Mouse (Mus musculus) midbrain, embryonic 10.5 days (tissue): ENCODE results near the gene Kcnq1. TPM values are rescaled to one million over a fixed set of nuclear protein-coding genes. Genes with fewer than 3 reads are reported as not detected.
A peak's percentile ranks its signal among the peaks of the same experiment; 100 is the strongest.

Source experiments
- DNase-seq: peaks from one replicate; pipeline ENCODE4 v3.0.0-alpha.2; 2017; ENCODE audit warnings: low spot score
- H3K27ac ChIP-seq: fragments of 300-500 bp; sonication (generic); replicated peaks from 2 replicates; pipeline ENCODE4 v1.5.1; 2016; ENCODE audit warnings: mild to moderate bottlenecking
- H3K27me3 ChIP-seq: fragments of 300-500 bp; sonication (generic); 2 replicates; pipeline ENCODE4 v1.6.1; 2016; ENCODE audit warnings: low read depth, mild to moderate bottlenecking; ENCODE audit not compliant: poor library complexity, severe bottlenecking
- H3K36me3 ChIP-seq: fragments of 300-500 bp; sonication (generic); 2 replicates; pipeline ENCODE4 v1.6.1; 2016; ENCODE audit warnings: mild to moderate bottlenecking, moderate library complexity
- H3K4me1 ChIP-seq: fragments of 300-500 bp; sonication (generic); 2 replicates; pipeline ENCODE4 v1.6.1; 2016
- H3K4me3 ChIP-seq: fragments of 300-500 bp; sonication (generic); 2 replicates; pipeline ENCODE4 v1.5.1; 2016; ENCODE audit warnings: mild to moderate bottlenecking, moderate library complexity
- H3K9me3 ChIP-seq: fragments of 300-500 bp; sonication (generic); replicated peaks from 2 replicates; pipeline ENCODE4 v1.6.1; 2016; ENCODE audit warnings: mild to moderate bottlenecking
- WGBS: fragments of 180-500 bp; shearing (Covaris S2); methylation state at CpG from one replicate; pipeline ENCODE4 v1.1.7; 2016; 5-methylcytosine and 5-hydroxymethylcytosine counted together
- polyA plus RNA-seq: library from polyadenylated mRNA; unstranded; fragments of >200 nt; fragmentation: Nextera tagmentation; extraction: Ambion mirVana; gene quantifications from 2 replicates; pipeline ENCODE4 v1.2.1, GENCODE M21; 2016

The Kcnq1 gene
- polyA plus RNA-seq, result 0.69 and 1.1 TPM in 2 replicates

DNA sequence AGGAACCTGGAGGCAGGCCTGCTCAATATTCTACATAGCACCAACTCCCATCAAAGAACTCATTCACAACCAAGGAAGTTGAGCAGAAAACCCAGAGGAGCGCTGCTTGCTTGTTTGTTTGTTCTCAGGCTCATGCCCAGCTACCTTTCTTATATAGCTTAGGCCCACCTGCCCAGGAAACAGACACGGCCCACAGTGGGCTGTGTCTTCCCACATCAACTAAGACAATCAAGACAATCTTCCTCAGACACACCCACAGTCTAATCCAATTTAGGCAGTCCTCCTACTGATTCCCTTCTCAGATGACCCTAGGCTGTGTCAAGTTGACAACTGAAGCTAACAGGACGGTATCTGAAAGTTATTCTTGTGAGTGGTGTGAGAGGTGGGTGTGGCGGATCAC, at the start of gene Kcnq1:
TSS of gene Kcnq1 (plus strand) at position 301 of the 400 bp plus-strand sequence.
- no peak for DNase-seq
- 67% methylated on average over 4 of the region's 4 CpGs for WGBS
- Histone ChIP-seq H3K9me3 (no peaks in the 10 kb centered on the region), H3K27ac (no peak within 1 kb of the TSS; the same call in 1 of the 2 replicates), H3K36me3 (no peaks in the 10 kb centered on the region), H3K4me1 (peaks cover 28% of the 10 kb centered on the region), H3K4me3 (peak within 1 kb of the TSS; percentile 52), H3K27me3 (peaks cover 72% of the 10 kb centered on the region)

DNA sequence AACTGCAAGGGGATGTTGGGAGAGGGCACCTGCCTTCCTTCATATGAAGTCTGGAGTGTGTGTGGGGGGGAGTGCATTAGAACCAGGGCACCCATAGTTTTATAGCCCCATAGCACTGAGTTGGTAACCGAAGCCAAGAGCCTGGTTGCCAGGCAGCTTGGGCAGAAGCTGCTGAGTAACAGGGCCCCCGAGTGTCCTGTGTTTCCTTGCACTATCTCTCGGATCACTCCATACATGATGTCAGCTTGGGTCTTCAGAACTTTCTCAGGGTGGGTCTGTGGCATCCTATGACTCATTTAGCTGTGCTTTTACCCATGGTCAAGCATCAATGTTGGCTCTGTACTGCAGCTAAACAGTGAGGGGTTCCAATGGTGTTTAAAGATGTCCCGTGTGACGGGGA, 49.1 kb upstream of the Kcnq1 start:
- 86% methylated on average over 5 of the region's 5 CpGs for WGBS
- Histone ChIP-seq H3K27ac (no peak overlapping the region), H3K9me3 (no peaks in the 10 kb centered on the region), H3K4me3 (no peak overlapping the region), H3K36me3 (peaks cover 69% of the 10 kb centered on the region), H3K27me3 (no peaks in the 10 kb centered on the region), H3K4me1 (peaks cover 40% of the 10 kb centered on the region)
- no peak for DNase-seq

DNA sequence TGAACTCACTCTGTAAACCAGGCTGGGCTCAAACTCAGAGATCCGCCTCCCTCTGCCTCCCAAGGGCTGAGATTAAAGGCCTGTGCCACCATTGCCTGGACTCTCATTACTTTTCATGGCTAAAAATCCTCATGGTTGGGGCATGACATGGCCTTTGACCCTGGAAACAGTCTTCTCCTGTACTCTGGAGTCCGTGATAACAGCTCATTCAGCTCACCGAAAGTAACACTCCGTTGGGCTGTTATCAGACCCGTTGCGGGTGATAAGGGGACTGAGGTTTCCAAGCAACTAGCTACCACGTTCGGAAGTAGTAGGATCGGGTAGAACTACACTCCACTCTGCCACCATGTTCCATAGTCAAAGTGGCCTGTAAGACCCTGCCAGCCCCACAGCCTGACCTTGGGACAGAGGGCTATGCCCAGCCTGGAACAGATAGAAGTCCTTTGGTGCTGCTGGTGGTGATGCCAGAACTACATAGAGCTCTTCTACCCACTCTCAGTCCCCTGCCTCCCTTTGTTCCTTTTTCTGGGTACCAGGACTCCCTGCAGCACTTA, 48.4 kb upstream of the Kcnq1 start:
- Histone ChIP-seq H3K27ac (no peak overlapping the region), H3K4me3 (no peak overlapping the region), H3K4me1 (peaks cover 35% of the 10 kb centered on the region), H3K27me3 (no peaks in the 10 kb centered on the region), H3K9me3 (no peaks in the 10 kb centered on the region), H3K36me3 (peaks cover 76% of the 10 kb centered on the region)
- 88% methylated on average over 9 of the region's 9 CpGs for WGBS
- DNase-seq, result no peak

DNA sequence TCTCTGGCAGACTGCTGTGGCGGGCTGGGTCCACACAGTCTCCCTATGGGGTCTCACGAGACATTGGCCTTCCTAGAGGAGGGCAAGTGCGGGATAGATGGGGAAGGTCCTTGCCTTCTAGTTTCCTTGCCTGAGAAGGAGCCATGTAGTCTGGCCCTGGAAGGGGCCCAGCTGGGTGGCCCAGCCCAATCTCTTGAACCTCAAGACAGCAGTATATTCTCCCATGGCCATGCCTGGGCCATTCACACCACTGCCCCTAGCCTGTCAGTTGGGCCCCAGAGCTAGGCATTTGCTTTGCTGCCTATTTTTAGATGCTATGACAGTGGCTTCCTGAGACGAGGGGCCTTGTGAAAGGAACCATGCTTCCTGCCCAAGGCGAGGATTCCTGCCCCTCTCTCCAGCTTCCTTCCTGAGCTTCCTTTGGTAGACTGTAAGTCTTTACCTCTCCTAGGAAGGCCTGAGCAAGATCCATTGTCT, 47.9 kb upstream of the Kcnq1 start:
- Histone ChIP-seq H3K27ac (no peak overlapping the region), H3K36me3 (peaks cover 82% of the 10 kb centered on the region)

DNA sequence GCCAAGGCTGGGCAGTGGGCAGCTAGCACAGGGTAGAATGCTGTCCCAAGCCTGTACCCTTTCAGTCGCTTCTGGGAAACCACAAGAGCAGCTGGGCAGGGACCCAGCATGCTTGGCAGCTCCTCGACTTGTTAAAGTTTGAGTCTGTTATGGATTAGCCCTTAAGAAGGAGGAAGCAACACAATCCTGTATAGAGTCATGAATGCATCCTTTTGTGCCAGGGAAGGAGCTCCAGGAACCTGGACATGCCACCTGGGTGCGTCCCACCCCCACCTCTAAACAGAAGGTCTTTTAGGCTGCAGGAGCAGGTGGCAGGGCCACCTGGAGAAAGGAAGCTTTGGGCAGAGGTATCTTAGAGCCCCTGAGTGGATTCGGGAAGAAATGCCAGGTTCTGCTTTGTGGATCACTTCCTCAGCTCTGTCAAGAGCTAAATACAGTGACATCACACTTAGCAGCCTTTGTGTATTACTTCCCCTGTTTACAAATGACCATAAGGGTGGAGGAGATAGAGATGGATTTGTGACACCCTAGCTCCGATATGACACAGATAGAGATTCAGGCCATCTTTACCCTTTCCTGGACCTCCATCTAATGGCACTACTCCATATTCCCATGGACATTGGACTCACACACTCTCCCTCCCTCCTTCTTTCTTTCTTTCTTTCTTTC, 46.8 kb upstream of the Kcnq1 start:
- WGBS, result 80% methylated on average over 5 of the region's 5 CpGs
- Histone ChIP-seq H3K27ac (peak overlapping the region; percentile 39; the same call in 1 of the 2 replicates), H3K36me3 (peaks cover 92% of the 10 kb centered on the region)

More for the DNA sequence above, 47.9 kb upstream of the Kcnq1 start:
- DNase-seq, result no peak
- Histone ChIP-seq H3K9me3 (no peaks in the 10 kb centered on the region), H3K27me3 (no peaks in the 10 kb centered on the region), H3K4me1 (peaks cover 31% of the 10 kb centered on the region), H3K4me3 (no peak overlapping the region)
- 82% methylated on average over 5 of the region's 5 CpGs for WGBS

DNA sequence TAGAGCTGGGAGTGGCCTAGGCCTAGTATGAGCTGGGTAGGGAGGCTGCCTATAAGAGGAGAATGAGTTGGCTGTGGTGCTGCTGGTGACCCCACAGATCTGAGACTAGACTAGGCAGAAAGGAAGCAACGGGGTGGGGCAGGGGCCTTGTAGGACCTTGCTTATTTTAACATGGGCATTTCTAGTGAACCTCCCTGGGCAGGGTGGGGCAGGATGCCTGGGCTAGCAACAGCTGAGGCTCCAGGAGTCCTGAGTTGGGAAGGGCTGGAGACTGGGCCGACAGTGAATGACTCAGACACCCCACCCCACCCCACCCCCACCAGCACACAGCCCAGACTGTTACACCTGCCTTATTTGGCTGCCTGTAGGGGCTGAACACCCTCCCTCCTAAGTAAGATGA, 43.5 kb upstream of the Kcnq1 start:
- Histone ChIP-seq H3K27ac (no peak overlapping the region), H3K4me1 (peaks cover 15% of the 10 kb centered on the region), H3K9me3 (no peaks in the 10 kb centered on the region), H3K27me3 (no peaks in the 10 kb centered on the region), H3K4me3 (no peak overlapping the region), H3K36me3 (peaks cover 94% of the 10 kb centered on the region)
- 81% methylated on average over 2 of the region's 2 CpGs for WGBS
- no peak for DNase-seq

More for the DNA sequence above, 46.8 kb upstream of the Kcnq1 start:
- H3K4me1 ChIP-seq, result peaks cover 31% of the 10 kb centered on the region
- H3K9me3 ChIP-seq, result no peaks in the 10 kb centered on the region
- no peak overlapping the region for H3K4me3 ChIP-seq
- DNase-seq, result no peak
- no peaks in the 10 kb centered on the region for H3K27me3 ChIP-seq

DNA sequence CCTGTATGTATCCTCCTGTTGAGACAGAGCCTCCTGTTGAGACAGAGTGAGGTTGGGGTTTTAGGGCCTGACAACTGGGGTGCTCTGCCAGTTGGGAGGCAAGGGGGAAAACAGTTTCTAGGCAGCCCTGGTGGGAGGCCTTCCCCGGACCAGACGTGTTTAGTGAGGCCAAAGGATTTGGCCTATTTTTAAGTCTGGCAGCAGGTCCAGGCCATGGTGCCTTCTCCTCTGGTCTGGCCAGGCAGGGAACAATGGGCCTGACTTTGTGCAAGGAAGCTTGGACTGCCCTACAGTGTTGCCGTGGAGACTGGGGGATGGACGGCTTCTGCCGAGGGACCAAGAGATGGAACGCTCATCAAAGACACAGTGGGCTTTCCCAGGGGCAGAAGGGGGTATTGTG, 41.9 kb upstream of the Kcnq1 start:
- Histone ChIP-seq H3K36me3 (peaks cover 90% of the 10 kb centered on the region), H3K4me3 (no peak overlapping the region), H3K27ac (0 out of 2 replicates have a peak overlapping the region, but pooled peaks have one; percentile 33), H3K9me3 (no peaks in the 10 kb centered on the region), H3K27me3 (no peaks in the 10 kb centered on the region), H3K4me1 (peaks cover 25% of the 10 kb centered on the region)
- no peak for DNase-seq
- WGBS, result 49% methylated on average over 6 of the region's 6 CpGs

DNA sequence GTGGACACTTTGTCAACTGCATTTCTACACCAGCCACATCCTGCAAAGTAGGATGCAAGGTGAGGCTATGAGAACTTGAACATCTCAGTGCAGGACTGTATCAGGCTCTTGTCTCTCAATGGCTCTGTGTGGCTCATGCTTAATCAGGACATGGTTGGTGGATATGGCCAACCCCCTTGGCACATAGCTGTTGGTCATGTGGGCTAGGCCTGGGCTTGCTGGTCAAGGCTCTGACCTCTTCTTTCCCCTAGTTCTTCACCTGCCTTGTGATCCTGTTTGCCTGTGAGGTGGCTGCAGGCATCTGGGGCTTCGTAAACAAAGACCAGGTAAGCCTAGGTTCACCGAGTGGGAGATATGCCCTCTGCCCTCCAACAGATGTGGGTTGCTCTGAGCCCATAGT, 40.5 kb upstream of the Kcnq1 start:
- H3K27me3 ChIP-seq, result no peaks in the 10 kb centered on the region
- H3K27ac ChIP-seq, result no peak overlapping the region
- no peak for DNase-seq
- H3K4me3 ChIP-seq, result no peak overlapping the region
- H3K4me1 ChIP-seq, result peaks cover 35% of the 10 kb centered on the region
- peaks cover 79% of the 10 kb centered on the region for H3K36me3 ChIP-seq
- no peaks in the 10 kb centered on the region for H3K9me3 ChIP-seq
- 94% methylated on average over 2 of the region's 2 CpGs for WGBS

DNA sequence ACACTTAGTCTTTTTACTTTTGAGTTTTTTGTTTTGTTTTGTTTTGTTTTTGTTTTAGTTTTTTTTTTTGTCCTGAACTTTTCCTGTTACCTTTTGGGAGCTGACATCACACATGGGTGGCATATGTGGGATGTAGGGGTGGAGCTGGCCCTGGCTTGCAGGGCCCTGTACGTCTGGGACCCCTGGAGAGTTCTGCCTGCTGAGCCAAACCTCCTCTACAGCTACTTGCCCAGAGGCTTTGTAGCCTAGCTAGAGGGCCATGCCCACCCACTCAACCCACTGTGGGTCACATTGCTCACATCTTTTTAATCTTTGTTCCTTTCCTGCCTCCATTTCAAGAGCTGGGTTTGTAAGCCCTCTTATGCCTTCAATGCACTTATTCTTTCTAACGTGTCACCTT, 38.7 kb upstream of the Kcnq1 start:
- Histone ChIP-seq H3K9me3 (no peaks in the 10 kb centered on the region), H3K27ac (peak overlapping the region; percentile 92), H3K36me3 (peaks cover 71% of the 10 kb centered on the region), H3K4me3 (no peak overlapping the region), H3K27me3 (no peaks in the 10 kb centered on the region), H3K4me1 (peaks cover 45% of the 10 kb centered on the region)
- WGBS, result 84% methylated on average over 2 of the region's 2 CpGs
- DNase-seq, result no peak

DNA sequence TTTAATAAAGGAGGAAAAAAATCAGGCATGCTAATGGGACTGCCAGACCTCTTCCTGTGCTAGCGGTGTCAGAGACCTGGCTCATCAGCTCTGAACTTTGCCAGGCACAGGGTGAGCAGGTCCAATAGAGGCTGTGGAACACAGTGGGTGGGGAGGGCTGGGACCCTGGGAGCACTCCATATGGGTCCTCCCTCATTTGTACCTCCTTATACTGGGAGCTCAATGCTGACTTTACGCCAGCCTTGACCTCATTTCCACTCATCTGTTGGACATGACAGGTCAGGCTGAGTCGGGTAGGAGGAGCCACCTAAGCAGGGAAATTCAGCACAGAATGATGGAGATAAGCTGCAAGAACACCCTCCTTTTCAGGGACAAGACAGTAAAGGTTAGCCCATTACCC, 38.3 kb upstream of the Kcnq1 start:
- peaks cover 67% of the 10 kb centered on the region for H3K36me3 ChIP-seq
- no peak for DNase-seq
- H3K4me1 ChIP-seq, result peaks cover 45% of the 10 kb centered on the region
- peak overlapping the region; percentile 92 for H3K27ac ChIP-seq
- peak overlapping the region; percentile 93 for H3K4me3 ChIP-seq
- no peaks in the 10 kb centered on the region for H3K9me3 ChIP-seq
- H3K27me3 ChIP-seq, result no peaks in the 10 kb centered on the region
- WGBS, result 91% methylated on average over 3 of the region's 3 CpGs

DNA sequence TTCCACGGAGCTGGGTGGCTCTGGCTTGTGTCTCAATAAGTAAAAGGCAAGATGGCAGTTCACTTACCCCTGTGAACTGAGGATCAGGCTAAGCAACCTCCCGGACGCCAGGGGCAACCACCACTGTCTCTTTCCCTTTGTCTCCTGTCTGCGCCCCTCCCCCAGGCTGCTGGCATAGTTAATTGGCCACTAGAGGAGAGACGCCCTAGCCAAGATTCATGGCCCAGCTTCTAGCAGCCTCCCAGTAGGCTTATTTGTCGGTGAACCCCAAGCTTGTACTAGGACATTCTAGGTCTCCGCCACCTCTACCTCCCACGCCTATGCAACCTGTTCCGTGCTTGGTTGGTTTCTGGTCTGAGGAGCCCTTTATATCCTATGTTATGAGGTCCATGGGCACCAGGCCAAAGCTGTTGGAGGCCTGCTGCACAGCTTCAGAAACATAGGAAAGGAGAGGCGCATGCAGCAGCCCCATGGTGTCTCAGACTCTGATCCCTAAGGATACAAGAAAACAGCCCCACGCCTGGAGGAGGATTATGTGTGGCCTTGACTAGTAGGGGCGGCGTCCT, 37.8 kb upstream of the Kcnq1 start:
- no peaks in the 10 kb centered on the region for H3K27me3 ChIP-seq
- H3K9me3 ChIP-seq, result no peaks in the 10 kb centered on the region
- peak; percentile 49 for DNase-seq
- H3K4me3 ChIP-seq, result peak overlapping the region; percentile 93
- H3K36me3 ChIP-seq, result peaks cover 62% of the 10 kb centered on the region
- peak overlapping the region; percentile 92 for H3K27ac ChIP-seq
- WGBS, result 54% methylated on average over 13 of the region's 13 CpGs
- H3K4me1 ChIP-seq, result peaks cover 44% of the 10 kb centered on the region

DNA sequence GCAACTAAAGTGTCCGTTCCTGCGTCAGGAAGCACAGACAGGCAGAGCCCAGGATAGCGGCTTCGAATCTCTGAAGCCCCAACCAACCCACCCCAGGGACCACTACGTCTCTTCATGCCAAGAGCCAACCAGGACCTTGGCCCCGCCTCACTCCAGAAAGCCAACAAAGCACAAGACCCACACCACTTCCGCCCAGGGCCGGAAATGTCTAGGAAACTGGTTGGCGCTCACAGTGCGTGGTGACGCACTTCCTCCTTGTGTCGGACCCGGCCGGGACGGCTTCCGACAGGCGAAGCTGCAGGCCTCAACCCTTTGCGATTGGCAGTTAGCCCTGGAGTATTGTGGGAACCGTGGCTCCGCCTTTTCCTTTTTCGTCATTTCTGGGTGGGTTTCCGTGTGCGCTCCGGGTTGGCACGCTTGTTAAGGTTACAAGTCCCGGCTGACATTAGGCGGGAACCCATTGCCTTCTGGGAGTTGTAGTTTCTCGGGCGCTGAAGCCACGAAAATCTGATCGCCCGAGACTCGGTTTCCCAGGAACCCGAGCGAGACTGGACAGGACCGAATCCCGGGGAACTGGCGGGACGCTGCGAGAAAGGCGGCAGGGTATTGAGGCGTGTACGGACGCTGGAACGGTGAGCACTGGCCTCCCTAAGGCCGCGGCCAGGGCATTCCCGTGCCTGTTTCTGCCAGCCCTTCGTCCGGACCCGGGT, 37.1 kb upstream of the Kcnq1 start, which contains the start of gene Tssc4:
TSS of gene Tssc4 (plus strand) at position 368 of the 710 bp plus-strand sequence.
- Histone ChIP-seq H3K36me3 (peaks cover 55% of the 10 kb centered on the region), H3K9me3 (no peaks in the 10 kb centered on the region), H3K4me3 (peak within 1 kb of the TSS; percentile 93), H3K27ac (peak within 1 kb of the TSS; percentile 92), H3K27me3 (no peaks in the 10 kb centered on the region), H3K4me1 (peaks cover 38% of the 10 kb centered on the region)
- peak; percentile 99 for DNase-seq
- under 1% methylated on average over 51 of the region's 51 CpGs for WGBS
